Mouse (Mus musculus) heart, embryonic 13.5 days (tissue): Measurements from ENCODE around the gene Cadps2. TPM values are rescaled to one million over a fixed set of nuclear protein-coding genes. Genes with fewer than 3 reads are reported as not detected.

ENCODE experiments used
- ATAC-seq: fragments of 200-750 bp; cut with Nextera tagmentation; 2 replicates; pipeline ENCODE4 v1.8.0; 2017; ENCODE audit warnings: moderate TSS enrichment; ENCODE audit not compliant: insufficient number of reproducible peaks, low FRiP score, low TSS enrichment; ENCODE audit errors: extremely low read depth
- H3K27ac ChIP-seq: fragments of 300-500 bp; sonication (generic); replicated peaks from 2 replicates; pipeline ENCODE4 v1.5.1; 2015; ENCODE audit warnings: moderate library complexity, mild to moderate bottlenecking, inconsistent platforms
- H3K27me3 ChIP-seq: fragments of 300-500 bp; sonication (generic); replicated peaks from 2 replicates; pipeline ENCODE4 v1.6.1; 2015; ENCODE audit warnings: mild to moderate bottlenecking, inconsistent platforms
- H3K36me3 ChIP-seq: fragments of 300-500 bp; sonication (generic); 2 replicates; pipeline ENCODE4 v1.6.1; 2015; ENCODE audit warnings: mild to moderate bottlenecking, inconsistent platforms
- H3K4me1 ChIP-seq: fragments of 300-500 bp; sonication (generic); 2 replicates; pipeline ENCODE4 v1.6.1; 2015; ENCODE audit warnings: inconsistent platforms
- H3K4me2 ChIP-seq: fragments of 300-500 bp; sonication (generic); 2 replicates; pipeline ENCODE4 v1.6.1; 2015; ENCODE audit warnings: inconsistent platforms, mild to moderate bottlenecking, moderate library complexity
- H3K4me3 ChIP-seq: fragments of 300-500 bp; sonication (generic); 2 replicates; pipeline ENCODE4 v1.5.1; 2015; ENCODE audit warnings: moderate library complexity, mild to moderate bottlenecking, inconsistent platforms
- H3K9ac ChIP-seq: fragments of 300-500 bp; sonication (generic); 2 replicates; pipeline ENCODE4 v1.6.1; 2015; ENCODE audit warnings: inconsistent platforms, mild to moderate bottlenecking, moderate library complexity
- H3K9me3 ChIP-seq: fragments of 300-500 bp; sonication (generic); 2 replicates; pipeline ENCODE4 v1.6.1; 2016; ENCODE audit warnings: inconsistent platforms
- WGBS: fragments of 180-500 bp; shearing (Covaris S2); methylation state at CpG from one replicate; pipeline ENCODE4 v1.1.7; 2015; ENCODE audit warnings: mixed read lengths; 5-methylcytosine and 5-hydroxymethylcytosine counted together
- polyA plus RNA-seq: library from polyadenylated mRNA; unstranded; fragments of >200 nt; fragmentation: Nextera tagmentation; extraction: Ambion mirVana; gene quantifications from 2 replicates; pipeline ENCODE4 v1.2.1, GENCODE M21; 2015

Cadps2 gene
- polyA plus RNA-seq, 1 experiment from 2014 or later, result 0.78 TPM

- H3K36me3 ChIP-seq, result no peaks in the 10 kb centered on the region
- no peak within 1 kb of the TSS for H3K4me2 ChIP-seq
- H3K4me3 ChIP-seq, result no peak within 1 kb of the TSS
- no peaks in the 10 kb centered on the region for H3K4me1 ChIP-seq
- H3K9ac ChIP-seq, result no peak within 1 kb of the TSS
- WGBS, result 86% methylated on average over 2 of the region's 2 CpGs
- H3K27ac ChIP-seq, result no peak within 1 kb of the TSS
- no peaks in the 10 kb centered on the region for H3K9me3 ChIP-seq
- no peak for ATAC-seq
- H3K27me3 ChIP-seq, result no peaks in the 10 kb centered on the region
Observed at GRCm38 (mm10) chr6:23650205-23650604, 189.0 kb downstream of the Cadps2 start, which contains the start of gene Rnf133. Gene Rnf133 (minus strand): TSS chr6:23650305.

- H3K4me1 ChIP-seq, result no peaks in the 10 kb centered on the region
- no peaks in the 10 kb centered on the region for H3K27me3 ChIP-seq
- H3K27ac ChIP-seq, result no peak overlapping the region
- no peak overlapping the region for H3K4me3 ChIP-seq
- no peak for ATAC-seq
- H3K4me2 ChIP-seq, result no peak overlapping the region
- H3K9ac ChIP-seq, result no peak overlapping the region
- H3K9me3 ChIP-seq, result no peaks in the 10 kb centered on the region
- 67% methylated on average over 8 of the region's 8 CpGs for WGBS
- H3K36me3 ChIP-seq, result no peaks in the 10 kb centered on the region
Observed at GRCm38 (mm10) chr6:23648732-23649131, 190.5 kb downstream of the Cadps2 start.

GRCm38 (mm10) chr6:23647627-23648247, 191.5 kb downstream of the Cadps2 start:
- H3K4me3 ChIP-seq, result no peak overlapping the region
- H3K9ac ChIP-seq, result no peak overlapping the region
- no peaks in the 10 kb centered on the region for H3K4me1 ChIP-seq
- ATAC-seq, result no peak
- H3K36me3 ChIP-seq, result no peaks in the 10 kb centered on the region
- no peak overlapping the region for H3K4me2 ChIP-seq
- no peak overlapping the region for H3K27ac ChIP-seq
- WGBS, result 67% methylated on average over 7 of the region's 7 CpGs
- H3K27me3 ChIP-seq, result no peaks in the 10 kb centered on the region
- H3K9me3 ChIP-seq, result no peaks in the 10 kb centered on the region

GRCm38 (mm10) chr6:23637081-23637480, 202.1 kb downstream of the Cadps2 start:
- no peak overlapping the region for H3K27ac ChIP-seq
- H3K4me3 ChIP-seq, result no peak overlapping the region
- H3K9me3 ChIP-seq, result no peaks in the 10 kb centered on the region
- ATAC-seq, result no peak
- no peak overlapping the region for H3K9ac ChIP-seq
- H3K27me3 ChIP-seq, result no peaks in the 10 kb centered on the region
- no peaks in the 10 kb centered on the region for H3K36me3 ChIP-seq
- no peaks in the 10 kb centered on the region for H3K4me1 ChIP-seq
- WGBS, result 59% methylated on average over 3 of the region's 3 CpGs
- no peak overlapping the region for H3K4me2 ChIP-seq

- Histone ChIP-seq H3K9ac (no peak overlapping the region), H3K4me1 (peaks cover 3% of the 10 kb centered on the region; the same call in 1 of the 2 replicates), H3K27me3 (no peaks in the 10 kb centered on the region), H3K4me2 (no peak overlapping the region), H3K36me3 (no peaks in the 10 kb centered on the region), H3K9me3 (no peaks in the 10 kb centered on the region), H3K4me3 (no peak overlapping the region), H3K27ac (no peak overlapping the region)
- no peak for ATAC-seq
- WGBS, result 75% methylated on average over 3 of the region's 3 CpGs
Observed at GRCm38 (mm10) chr6:23635208-23635607, 204.0 kb downstream of the Cadps2 start.

GRCm38 (mm10) chr6:23634016-23634415, 205.2 kb downstream of the Cadps2 start:
- Histone ChIP-seq H3K4me2 (no peak overlapping the region), H3K36me3 (no peaks in the 10 kb centered on the region), H3K9ac (no peak overlapping the region), H3K4me3 (no peak overlapping the region), H3K27ac (no peak overlapping the region), H3K27me3 (no peaks in the 10 kb centered on the region), H3K4me1 (peaks cover 3% of the 10 kb centered on the region; the same call in 1 of the 2 replicates), H3K9me3 (no peaks in the 10 kb centered on the region)
- ATAC-seq, result no peak
- 76% methylated on average over 9 of the region's 9 CpGs for WGBS

GRCm38 (mm10) chr6:23630465-23630864, 208.8 kb downstream of the Cadps2 start:
- 18% methylated on average over 4 of the region's 4 CpGs for WGBS
- H3K9ac ChIP-seq, result no peak overlapping the region
- ATAC-seq, result no peak
- peaks cover 3% of the 10 kb centered on the region; the same call in 1 of the 2 replicates for H3K4me1 ChIP-seq
- H3K27me3 ChIP-seq, result no peaks in the 10 kb centered on the region
- H3K36me3 ChIP-seq, result no peaks in the 10 kb centered on the region
- H3K4me2 ChIP-seq, result no peak overlapping the region
- H3K9me3 ChIP-seq, result no peaks in the 10 kb centered on the region
- no peak overlapping the region for H3K27ac ChIP-seq
- no peak overlapping the region for H3K4me3 ChIP-seq

- Histone ChIP-seq H3K9me3 (no peaks in the 10 kb centered on the region), H3K9ac (no peak overlapping the region), H3K36me3 (no peaks in the 10 kb centered on the region), H3K27ac (no peak overlapping the region), H3K27me3 (no peaks in the 10 kb centered on the region), H3K4me2 (no peak overlapping the region), H3K4me3 (no peak overlapping the region), H3K4me1 (no peaks in the 10 kb centered on the region)
- ATAC-seq, result no peak
- 52% methylated on average over 2 of the region's 2 CpGs for WGBS
Observed at GRCm38 (mm10) chr6:23575102-23575501, 264.1 kb downstream of the Cadps2 start.

GRCm38 (mm10) chr6:23573750-23574149, 265.5 kb downstream of the Cadps2 start:
- Histone ChIP-seq H3K4me2 (no peak overlapping the region), H3K27ac (no peak overlapping the region), H3K4me3 (no peak overlapping the region), H3K4me1 (no peaks in the 10 kb centered on the region), H3K9me3 (no peaks in the 10 kb centered on the region), H3K27me3 (no peaks in the 10 kb centered on the region), H3K9ac (no peak overlapping the region), H3K36me3 (no peaks in the 10 kb centered on the region)
- WGBS, result 75% methylated on average over 4 of the region's 4 CpGs
- ATAC-seq, result no peak

GRCm38 (mm10) chr6:23572401-23572800, 266.8 kb downstream of the Cadps2 start:
- WGBS, result 69% methylated on average over 4 of the region's 4 CpGs
- ATAC-seq, result no peak
- Histone ChIP-seq H3K36me3 (no peaks in the 10 kb centered on the region), H3K4me2 (no peak overlapping the region), H3K9me3 (no peaks in the 10 kb centered on the region), H3K4me1 (no peaks in the 10 kb centered on the region), H3K4me3 (no peak overlapping the region), H3K9ac (no peak overlapping the region), H3K27ac (no peak overlapping the region), H3K27me3 (no peaks in the 10 kb centered on the region)

- WGBS, result 75% methylated on average over 4 of the region's 4 CpGs
- no peak overlapping the region for H3K9ac ChIP-seq
- H3K27me3 ChIP-seq, result no peaks in the 10 kb centered on the region
- no peak overlapping the region for H3K4me2 ChIP-seq
- no peak overlapping the region for H3K27ac ChIP-seq
- no peaks in the 10 kb centered on the region for H3K36me3 ChIP-seq
- ATAC-seq, result no peak
- no peak overlapping the region for H3K4me3 ChIP-seq
- no peaks in the 10 kb centered on the region for H3K4me1 ChIP-seq
- no peaks in the 10 kb centered on the region for H3K9me3 ChIP-seq
Observed at GRCm38 (mm10) chr6:23569686-23570085, 269.5 kb downstream of the Cadps2 start.

- H3K9me3 ChIP-seq, result no peaks in the 10 kb centered on the region
- no peaks in the 10 kb centered on the region for H3K27me3 ChIP-seq
- H3K27ac ChIP-seq, result no peak overlapping the region
- WGBS, result 76% methylated on average over 1 of the region's 1 CpGs
- ATAC-seq, result no peak
- no peak overlapping the region for H3K4me2 ChIP-seq
- no peaks in the 10 kb centered on the region for H3K4me1 ChIP-seq
- no peaks in the 10 kb centered on the region for H3K36me3 ChIP-seq
- no peak overlapping the region for H3K9ac ChIP-seq
- no peak overlapping the region for H3K4me3 ChIP-seq
Observed at GRCm38 (mm10) chr6:23568688-23569087, 270.5 kb downstream of the Cadps2 start.
